Mouse (Mus musculus) spleen, postnatal 36 days (tissue): ENCODE data around the gene Basp1.
"Not testable (repeated sequence)": the region's sequence is repeated elsewhere in the genome, so short reads cannot be mapped to it uniquely, and the experiment has no call there.

Experiments
- DNase-seq, 2 experiments: peaks; one replicate each; pipeline ENCODE4 v3.0.0; 2022; ENCODE audit warnings: low spot score in 2 of 2, mixed read lengths in 1 of 2

Gene Basp1

DNA sequence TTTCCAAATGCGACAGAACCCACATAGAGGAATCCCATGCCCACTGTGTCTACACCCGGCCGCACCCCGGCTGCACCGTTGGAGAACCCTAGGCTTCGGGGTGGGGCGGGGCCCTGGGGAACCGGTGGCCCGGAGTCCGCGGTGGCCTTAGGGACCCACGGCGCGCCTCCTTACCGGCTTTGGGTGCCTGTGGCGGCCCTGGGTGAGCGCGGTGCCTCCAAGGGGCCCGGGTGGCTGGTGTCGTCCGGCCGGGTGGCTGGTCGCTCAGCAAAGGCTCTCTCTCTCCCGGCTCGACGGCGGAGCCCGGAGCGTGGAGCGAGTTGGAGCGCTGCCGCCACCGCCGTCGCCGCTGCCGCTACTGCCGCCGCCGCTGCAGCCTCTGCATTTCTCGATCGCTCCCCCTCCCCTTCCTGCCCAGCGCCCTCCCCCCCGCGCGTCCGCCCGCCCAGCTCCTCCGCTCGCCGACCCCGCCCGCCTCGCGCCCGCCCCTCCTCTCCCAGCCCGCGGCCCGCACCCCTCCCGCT is at the start of gene Basp1:
Gene Basp1, minus strand, starts transcription at position 387 of the 524 bp plus-strand sequence.
- DNase-seq = peak; percentile 5 to 40

GRCm38 (mm10) chr15:25463076-25463475 is 49.5 kb upstream of the Basp1 start:
- DNase-seq = not testable (repeated sequence)

DNA sequence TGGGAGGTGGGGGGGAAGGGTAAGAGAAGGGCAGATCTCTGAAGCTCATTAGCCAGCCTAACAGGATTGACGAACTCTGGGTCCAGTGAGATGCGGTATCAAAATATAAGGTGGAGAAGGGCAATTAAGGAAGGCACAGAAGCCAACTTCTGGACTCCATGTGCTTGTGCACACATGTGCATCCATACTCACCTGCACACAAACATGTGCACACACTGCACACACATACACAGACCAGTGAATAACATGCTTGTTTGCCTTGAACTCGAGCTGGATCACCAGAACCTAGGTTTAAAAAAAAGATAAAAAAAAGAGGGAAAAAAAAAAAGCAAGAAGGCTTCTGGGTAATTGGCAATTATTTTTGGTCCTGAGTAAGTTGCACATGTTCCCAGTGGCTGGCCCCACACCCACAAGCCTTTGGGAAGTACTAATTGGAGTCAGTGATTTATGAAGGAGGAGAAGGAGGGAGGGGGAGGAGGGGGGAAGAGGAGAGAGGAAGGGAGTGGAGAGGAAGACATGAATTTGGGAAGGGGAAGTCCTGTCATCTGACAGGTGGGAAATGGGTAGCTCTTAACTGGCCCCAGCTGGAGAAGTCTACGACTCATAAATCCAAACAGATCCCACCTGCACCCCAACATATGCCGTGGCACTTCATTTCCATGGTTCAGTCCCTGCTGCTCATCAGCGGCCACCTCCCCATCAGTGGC is 48.6 kb upstream of the Basp1 start:
- DNase-seq = no peak

DNA sequence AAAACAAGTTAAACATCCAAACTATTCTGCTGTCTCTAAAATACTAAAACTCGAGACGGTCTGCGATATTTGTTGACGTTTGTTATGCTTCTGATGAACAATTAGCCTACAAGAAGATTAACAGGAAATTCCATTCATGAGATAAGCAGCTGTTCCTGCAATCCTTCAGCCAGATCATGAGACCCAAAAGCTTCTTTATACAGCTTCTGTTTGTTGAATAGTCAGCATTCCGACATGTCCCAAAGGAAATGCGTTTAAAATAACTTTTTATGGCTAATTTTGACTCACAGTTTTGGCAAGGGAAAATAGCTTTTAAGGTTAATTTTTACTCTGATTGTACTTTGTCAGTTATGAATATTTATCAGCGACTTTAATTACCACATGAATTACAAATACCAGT is 46.3 kb upstream of the Basp1 start:
- no peak for DNase-seq

DNA sequence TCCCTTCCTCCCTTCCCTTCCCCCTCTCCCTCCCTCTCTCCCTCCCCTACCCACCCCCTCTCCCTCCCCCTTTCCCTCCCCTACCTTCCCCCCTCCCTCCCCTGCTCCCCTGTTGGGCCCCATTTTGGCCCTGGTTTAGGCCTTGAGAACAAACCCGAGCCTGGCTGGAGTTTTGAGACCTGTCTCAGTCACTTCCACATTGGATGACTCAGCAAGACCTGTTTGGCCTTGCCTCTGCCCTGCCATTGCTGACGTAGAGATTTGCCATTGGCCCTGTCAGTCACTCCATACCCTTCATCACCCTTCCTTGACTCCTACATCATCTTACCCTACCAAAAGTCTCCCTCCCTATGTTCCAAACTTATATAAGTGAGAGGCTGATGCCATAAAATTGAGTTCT is 43.9 kb upstream of the Basp1 start:
- DNase-seq = no peak

GRCm38 (mm10) chr15:25453538-25453937 is 40.0 kb upstream of the Basp1 start:
- no peak for DNase-seq

DNA sequence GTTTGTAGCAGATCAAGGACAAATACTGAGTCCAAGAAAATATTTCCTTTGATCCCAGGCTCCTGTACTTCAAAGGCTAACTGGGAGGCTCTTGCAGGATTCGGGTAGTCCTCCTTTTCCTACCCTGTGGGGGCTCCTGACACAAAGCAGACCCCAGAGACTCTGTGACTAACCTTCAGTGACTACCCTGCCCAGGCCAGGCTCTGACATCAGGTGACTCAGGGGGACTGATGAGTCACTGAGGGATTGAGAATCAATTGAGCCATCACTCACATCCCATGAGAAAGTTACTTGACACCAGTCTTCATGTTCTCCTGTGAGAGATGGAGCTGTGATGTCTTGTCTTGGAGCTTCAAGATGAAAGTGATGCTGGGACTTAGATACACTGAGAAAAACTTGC is 35.8 kb upstream of the Basp1 start:
- no peak for DNase-seq

GRCm38 (mm10) chr15:25448703-25449340 is 35.3 kb upstream of the Basp1 start:
- DNase-seq = no peak

DNA sequence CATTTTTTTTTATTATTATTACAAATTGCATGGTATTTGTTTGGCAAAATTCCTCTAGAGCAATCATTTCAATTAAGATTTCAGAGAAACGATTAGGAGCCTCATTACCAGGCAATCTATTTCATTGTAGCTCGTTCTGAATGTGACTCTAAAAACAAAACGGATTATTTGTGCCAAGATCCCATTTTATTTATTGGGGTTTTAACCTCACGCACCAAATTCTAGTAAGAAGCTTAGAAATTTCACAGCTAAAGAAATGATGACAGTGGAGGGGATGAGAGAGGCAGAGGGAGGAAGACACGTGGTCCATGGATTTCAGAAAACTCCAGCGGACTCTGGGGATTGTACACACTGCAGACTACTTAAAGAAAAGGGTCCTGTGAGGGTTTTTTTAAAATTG is 33.6 kb upstream of the Basp1 start:
- DNase-seq = no peak

GRCm38 (mm10) chr15:25446155-25446487 is 32.6 kb upstream of the Basp1 start:
- DNase-seq = no peak

DNA sequence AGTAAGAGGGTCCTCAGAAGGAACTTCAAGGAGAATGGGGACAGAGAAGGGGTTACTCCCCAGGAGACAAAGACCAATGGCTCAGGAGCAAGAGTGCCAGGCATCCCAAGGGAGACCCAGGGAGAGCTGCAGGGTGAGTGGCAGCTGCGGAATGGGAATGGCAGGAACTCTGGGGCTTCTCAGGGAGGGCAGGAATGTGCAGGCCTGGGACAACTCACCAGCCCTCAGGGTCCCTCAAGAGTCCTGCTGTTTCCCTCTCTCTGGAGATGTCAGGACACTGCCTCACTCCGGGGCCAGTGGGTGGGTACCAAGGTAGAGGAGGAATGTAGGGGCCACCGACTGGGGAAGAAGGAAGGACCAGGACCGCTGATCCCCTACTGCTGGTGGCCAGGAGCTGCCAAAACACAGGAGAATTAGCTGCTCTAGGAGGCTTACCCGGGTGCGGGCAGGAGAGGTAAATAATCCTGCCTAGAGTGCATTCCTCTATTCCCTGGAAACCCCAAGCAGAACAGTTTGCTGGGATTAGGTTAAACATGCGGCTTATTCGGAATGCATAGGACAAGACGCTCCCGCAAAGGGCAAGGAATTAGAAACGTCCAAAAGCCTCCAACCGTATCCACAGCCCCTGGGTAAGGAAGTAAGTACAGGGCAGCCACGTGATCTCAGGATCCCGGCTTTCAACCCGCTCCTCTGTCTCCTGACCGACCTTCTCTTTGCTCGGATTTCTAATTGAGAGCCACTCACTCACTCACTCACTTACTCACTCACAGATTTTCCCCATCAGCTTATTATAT is 32.0 kb upstream of the Basp1 start:
- no peak for DNase-seq

- DNase-seq = no peak
Observed at GRCm38 (mm10) chr15:25444208-25444607, 30.6 kb upstream of the Basp1 start.

- DNase-seq = no peak
Observed at GRCm38 (mm10) chr15:25443140-25443790, 29.7 kb upstream of the Basp1 start.

DNA sequence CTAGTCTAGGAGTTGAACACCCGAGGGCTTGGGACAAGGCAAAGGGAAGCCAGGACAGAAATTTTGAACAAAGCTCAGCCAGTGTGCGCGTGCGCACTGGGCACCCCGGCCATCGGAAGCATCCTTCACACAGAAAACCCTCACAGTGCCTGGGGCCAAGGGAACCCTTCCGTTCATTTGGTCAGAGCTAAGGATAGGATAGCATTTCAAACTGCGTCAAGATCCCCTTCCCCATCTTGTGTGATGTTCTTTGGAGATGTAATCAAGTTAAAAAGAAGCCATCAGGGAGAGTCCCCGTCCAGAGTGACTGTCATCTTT is 28.3 kb upstream of the Basp1 start:
- no peak for DNase-seq

DNA sequence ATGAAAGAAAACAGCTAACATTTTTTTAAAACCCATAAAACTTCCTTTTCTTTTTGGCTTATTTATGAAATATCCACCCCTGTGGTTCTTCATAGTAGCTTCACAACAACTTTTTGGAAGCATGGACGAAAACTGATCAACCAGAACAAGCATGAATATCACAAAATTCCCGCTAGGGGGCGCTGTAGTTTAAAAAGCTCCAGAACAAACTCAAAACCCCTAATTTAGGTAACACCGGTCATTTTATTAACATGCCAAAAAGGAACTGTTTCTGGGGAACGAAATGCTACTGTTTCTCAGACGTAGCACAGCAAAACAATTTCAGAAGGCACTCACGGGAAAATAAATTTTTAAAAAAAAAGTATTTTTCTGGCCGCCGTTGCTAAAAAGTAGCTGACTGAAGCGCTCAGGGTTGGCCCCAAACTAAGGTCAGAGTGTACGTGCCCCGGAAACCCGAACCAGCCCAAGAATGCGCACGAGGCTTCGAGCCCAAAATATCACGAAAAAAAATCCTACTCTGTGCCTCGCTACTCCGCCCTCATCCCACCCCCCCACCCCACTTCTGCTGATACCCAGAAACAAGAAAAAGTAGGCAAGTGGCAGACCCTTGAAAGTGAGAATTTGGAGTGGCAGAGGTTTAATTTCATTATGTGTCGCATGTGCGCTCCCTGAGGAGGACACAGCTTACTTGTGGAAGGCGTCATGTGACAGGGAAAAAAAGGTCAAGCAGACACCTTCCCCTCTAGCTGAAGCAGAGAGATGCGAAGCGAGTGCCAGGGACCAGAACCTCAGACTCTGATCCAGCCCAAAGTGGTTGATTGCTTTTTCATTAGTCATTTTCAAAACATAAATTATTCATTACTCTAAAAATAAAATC is 27.7 kb upstream of the Basp1 start:
- peak; percentile 9 to 36 for DNase-seq

GRCm38 (mm10) chr15:25440317-25440716 is 26.8 kb upstream of the Basp1 start:
- DNase-seq = no peak

- DNase-seq = no peak
Observed at GRCm38 (mm10) chr15:25432341-25432740, 18.8 kb upstream of the Basp1 start.

DNA sequence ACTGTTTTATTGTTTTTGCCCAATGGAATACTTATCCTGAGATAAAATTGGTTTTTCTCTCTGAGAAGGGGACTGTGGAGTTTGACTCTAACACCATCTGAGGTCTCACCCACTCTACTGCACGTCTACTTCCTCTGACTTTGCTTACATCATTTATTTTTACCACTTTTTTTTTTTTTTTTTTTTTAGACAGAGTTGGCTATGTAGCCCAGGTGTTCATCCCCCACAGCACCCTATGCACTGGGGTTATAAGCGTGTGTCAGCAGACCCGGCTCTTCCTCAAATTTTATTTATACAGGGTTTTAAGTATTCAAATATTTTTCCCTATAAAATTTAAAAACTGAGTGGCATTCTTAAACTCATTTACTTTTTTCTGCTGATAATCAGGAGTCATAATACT is 16.6 kb upstream of the Basp1 start:
- DNase-seq = no peak

DNA sequence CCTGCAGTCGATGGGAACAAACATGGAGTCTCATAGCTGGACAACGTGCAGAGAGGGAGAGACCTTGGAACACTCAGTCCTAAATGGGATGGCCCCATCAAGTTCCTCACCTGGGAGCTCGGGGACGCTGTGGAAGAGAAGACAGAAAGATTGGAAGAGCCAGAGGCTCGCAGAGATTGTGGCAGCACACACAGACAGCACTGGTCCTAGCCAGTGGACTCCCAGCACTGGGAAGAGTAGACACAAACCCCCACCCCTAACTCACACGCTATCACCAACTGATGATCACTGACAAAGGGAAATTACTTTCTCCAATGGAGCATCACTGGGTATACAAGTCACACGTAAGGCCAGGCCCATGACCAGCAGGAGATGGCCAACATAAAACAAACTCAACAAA is 15.4 kb upstream of the Basp1 start:
- DNase-seq = no peak

GRCm38 (mm10) chr15:25428551-25428950 is 15.0 kb upstream of the Basp1 start:
- no peak for DNase-seq

GRCm38 (mm10) chr15:25420266-25420665 is 6.7 kb upstream of the Basp1 start:
- no peak for DNase-seq
